Comparison of ENCODE assay signal across 1 mouse cellular context in genomic region chr6:108172219-108172618, GRCm38 (mm10).
A peak's percentile ranks its signal among the peaks of the same experiment; 100 is the strongest.
TF ChIP-seq lines count a peak whose summit lies in the region.

No protein-coding gene starts in this region.

TF ChIP-seq in CH12.LX, 34 proteins besides CTCF, POLR2A, EP300 and RAD21 (continued from another document):
- peak; percentile 11; the same call in 1 of the 2 replicates for TF ChIP-seq SMC3 (IDR thresholded peaks at IDR 0.05; ENCODE audit: low read depth, low read length)
